Mouse (Mus musculus): ENCODE results near the gene Tkt. TPM values are rescaled to one million over a fixed set of nuclear protein-coding genes. Genes with fewer than 3 reads are reported as not detected.

The Tkt gene
- polyA plus RNA-seq, 1 experiment: 53.0 TPM

DNA sequence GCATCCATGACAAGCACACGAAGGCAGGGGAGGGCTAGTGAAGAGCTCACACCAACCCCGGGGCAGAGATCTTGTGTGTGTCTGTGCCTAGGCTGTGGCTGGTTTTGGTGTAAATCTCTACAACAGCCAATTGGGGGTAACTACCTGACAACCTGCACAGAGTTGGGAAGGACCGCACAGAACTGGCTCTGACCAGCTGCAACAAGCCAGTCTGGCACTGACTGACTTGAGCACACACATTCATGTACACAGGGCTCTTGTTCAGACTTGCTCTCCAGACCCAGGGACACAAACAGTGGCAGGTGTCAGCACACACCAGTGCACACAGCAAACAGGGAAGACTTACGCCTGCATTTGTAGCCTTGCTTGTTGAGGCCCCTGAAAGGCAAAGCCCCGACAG, 58.7 kb downstream of the Tkt start:
- Histone ChIP-seq H3K4me2 (ENCODE audit: low read depth) (no peak overlapping the region), H3K4me3 (no peak overlapping the region), H3K36me3 (ENCODE audit: control insufficient read depth, insufficient read depth) (peaks cover 11% of the 10 kb centered on the region), H3ac (ENCODE audit: control insufficient read depth, insufficient read length) (no peak overlapping the region), H3K79me2 (ENCODE audit: control insufficient read depth, insufficient read depth) (no peaks in the 10 kb centered on the region), H3K27me3 (ENCODE audit: control insufficient read depth, insufficient read depth, insufficient read length) (no peaks in the 10 kb centered on the region)
- no peak for TF ChIP-seq MAX (IDR thresholded peaks at IDR 0.05; ENCODE audit: low read depth)
- no peak for TF ChIP-seq SRF (IDR thresholded peaks at IDR 0.05; ENCODE audit: control insufficient read depth, insufficient read length, low read depth)
- TF ChIP-seq REST (IDR thresholded peaks at IDR 0.05; ENCODE audit: insufficient read depth, insufficient read length): no peak
- no peak for TF ChIP-seq MYOG (IDR thresholded peaks at IDR 0.05; ENCODE audit: control insufficient read depth in 1 of 3, insufficient read depth in 1 of 3, insufficient read length in 2 of 3, low read depth in 2 of 3)
- no peak for TF ChIP-seq TCF12 (IDR thresholded peaks at IDR 0.05; ENCODE audit: insufficient read depth, poor library complexity, severe bottlenecking)
- no peak for TF ChIP-seq MYOD1 (IDR thresholded peaks at IDR 0.05; ENCODE audit: control insufficient read depth in 1 of 3, insufficient read length in 2 of 3, low read depth in 2 of 3)
- no peak for TF ChIP-seq TCF3 (IDR thresholded peaks at IDR 0.05; ENCODE audit: insufficient read length, low read depth)
- no peak for TF ChIP-seq POLR2A (IDR thresholded peaks at IDR 0.05; ENCODE audit: insufficient read length, low read depth)
- no peak for TF ChIP-seq E2F4 (IDR thresholded peaks at IDR 0.05; ENCODE audit: insufficient read depth)
- no peak for TF ChIP-seq CEBPB (IDR thresholded peaks at IDR 0.05; ENCODE audit: insufficient read depth, poor library complexity, severe bottlenecking)
- TF ChIP-seq POLR2AphosphoS2 (IDR thresholded peaks at IDR 0.05; ENCODE audit: insufficient read length, low read depth): no peak
- TF ChIP-seq USF1 (IDR thresholded peaks at IDR 0.05; ENCODE audit: low read depth): no peak

DNA sequence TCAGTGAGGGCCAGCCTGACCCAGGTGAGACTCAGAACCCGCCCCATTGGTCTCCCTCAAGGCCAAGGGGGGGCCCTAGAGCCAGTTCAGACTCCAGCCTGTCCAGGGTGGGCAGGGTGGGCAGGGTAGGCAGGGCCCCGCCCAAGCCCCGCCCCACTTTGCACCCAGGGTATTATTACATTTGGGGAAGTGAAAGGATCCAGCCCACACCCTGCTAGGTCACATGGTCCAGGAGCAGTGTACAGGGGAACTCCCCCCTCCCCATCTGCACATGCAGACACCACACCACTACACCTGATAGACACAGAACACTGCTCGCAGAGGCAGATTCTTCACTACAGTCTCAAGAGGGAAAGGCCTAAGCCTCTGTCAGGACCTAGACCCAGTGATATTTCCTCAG, 59.5 kb downstream of the Tkt start:
- Histone ChIP-seq H3ac (ENCODE audit: control insufficient read depth, insufficient read length) (no peak overlapping the region), H3K36me3 (ENCODE audit: control insufficient read depth, insufficient read depth) (peaks cover 7% of the 10 kb centered on the region), H3K27me3 (ENCODE audit: control insufficient read depth, insufficient read depth, insufficient read length) (no peaks in the 10 kb centered on the region), H3K4me3 (no peak overlapping the region), H3K4me2 (ENCODE audit: low read depth) (no peak overlapping the region), H3K79me2 (ENCODE audit: control insufficient read depth, insufficient read depth) (no peaks in the 10 kb centered on the region)
- TF ChIP-seq POLR2AphosphoS2 (IDR thresholded peaks at IDR 0.05; ENCODE audit: insufficient read length, low read depth): no peak
- no peak for TF ChIP-seq REST (IDR thresholded peaks at IDR 0.05; ENCODE audit: insufficient read depth, insufficient read length)
- no peak for TF ChIP-seq SRF (IDR thresholded peaks at IDR 0.05; ENCODE audit: control insufficient read depth, insufficient read length, low read depth)
- TF ChIP-seq TCF12 (IDR thresholded peaks at IDR 0.05; ENCODE audit: insufficient read depth, poor library complexity, severe bottlenecking): no peak
- no peak for TF ChIP-seq MYOD1 (IDR thresholded peaks at IDR 0.05; ENCODE audit: control insufficient read depth in 1 of 3, insufficient read length in 2 of 3, low read depth in 2 of 3)
- no peak for TF ChIP-seq MAX (IDR thresholded peaks at IDR 0.05; ENCODE audit: low read depth)
- TF ChIP-seq USF1 (IDR thresholded peaks at IDR 0.05; ENCODE audit: low read depth): no peak
- TF ChIP-seq E2F4 (IDR thresholded peaks at IDR 0.05; ENCODE audit: insufficient read depth): no peak
- TF ChIP-seq CEBPB (IDR thresholded peaks at IDR 0.05; ENCODE audit: insufficient read depth, poor library complexity, severe bottlenecking): no peak
- no peak for TF ChIP-seq TCF3 (IDR thresholded peaks at IDR 0.05; ENCODE audit: insufficient read length, low read depth)
- no peak for TF ChIP-seq MYOG (IDR thresholded peaks at IDR 0.05; ENCODE audit: control insufficient read depth in 1 of 3, insufficient read depth in 1 of 3, insufficient read length in 2 of 3, low read depth in 2 of 3)
- no peak for TF ChIP-seq POLR2A (IDR thresholded peaks at IDR 0.05; ENCODE audit: insufficient read length, low read depth)

DNA sequence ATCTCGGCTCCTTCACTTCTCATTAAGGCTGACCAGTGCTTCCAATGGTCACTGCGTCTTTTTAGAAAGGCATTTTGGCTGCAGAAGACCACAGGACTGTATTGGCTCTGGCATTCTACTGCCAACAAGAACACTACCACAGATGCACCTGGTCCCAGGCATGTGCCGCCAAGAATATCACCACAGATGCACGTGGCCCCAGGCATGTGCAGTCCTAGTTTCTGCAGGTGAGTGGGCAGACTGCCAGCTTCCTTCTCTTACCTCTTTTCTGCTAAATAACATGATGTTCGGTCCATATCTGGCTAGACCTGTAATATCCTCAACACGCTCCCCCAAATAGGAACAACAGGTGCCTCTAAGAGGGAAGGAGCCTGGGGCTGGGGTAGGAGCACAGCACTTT, 60.0 kb downstream of the Tkt start:
- TF ChIP-seq REST (IDR thresholded peaks at IDR 0.05; ENCODE audit: insufficient read depth, insufficient read length) (no peak), TCF3 (IDR thresholded peaks at IDR 0.05; ENCODE audit: insufficient read length, low read depth) (no peak), POLR2AphosphoS2 (IDR thresholded peaks at IDR 0.05; ENCODE audit: insufficient read length, low read depth) (no peak), CEBPB (IDR thresholded peaks at IDR 0.05; ENCODE audit: insufficient read depth, poor library complexity, severe bottlenecking) (no peak), MAX (IDR thresholded peaks at IDR 0.05; ENCODE audit: low read depth) (no peak), TCF12 (IDR thresholded peaks at IDR 0.05; ENCODE audit: insufficient read depth, poor library complexity, severe bottlenecking) (no peak), E2F4 (IDR thresholded peaks at IDR 0.05; ENCODE audit: insufficient read depth) (no peak), MYOD1 (IDR thresholded peaks at IDR 0.05; ENCODE audit: control insufficient read depth in 1 of 3, insufficient read length in 2 of 3, low read depth in 2 of 3) (no peak), MYOG (IDR thresholded peaks at IDR 0.05; ENCODE audit: control insufficient read depth in 1 of 3, insufficient read depth in 1 of 3, insufficient read length in 2 of 3, low read depth in 2 of 3) (no peak), SRF (IDR thresholded peaks at IDR 0.05; ENCODE audit: control insufficient read depth, insufficient read length, low read depth) (no peak), USF1 (IDR thresholded peaks at IDR 0.05; ENCODE audit: low read depth) (no peak), POLR2A (IDR thresholded peaks at IDR 0.05; ENCODE audit: insufficient read length, low read depth) (no peak)
- Histone ChIP-seq H3ac (ENCODE audit: control insufficient read depth, insufficient read length) (no peak overlapping the region), H3K27me3 (ENCODE audit: control insufficient read depth, insufficient read depth, insufficient read length) (no peaks in the 10 kb centered on the region), H3K4me2 (ENCODE audit: low read depth) (no peak overlapping the region), H3K36me3 (ENCODE audit: control insufficient read depth, insufficient read depth) (peaks cover 6% of the 10 kb centered on the region), H3K4me3 (no peak overlapping the region), H3K79me2 (ENCODE audit: control insufficient read depth, insufficient read depth) (no peaks in the 10 kb centered on the region)

DNA sequence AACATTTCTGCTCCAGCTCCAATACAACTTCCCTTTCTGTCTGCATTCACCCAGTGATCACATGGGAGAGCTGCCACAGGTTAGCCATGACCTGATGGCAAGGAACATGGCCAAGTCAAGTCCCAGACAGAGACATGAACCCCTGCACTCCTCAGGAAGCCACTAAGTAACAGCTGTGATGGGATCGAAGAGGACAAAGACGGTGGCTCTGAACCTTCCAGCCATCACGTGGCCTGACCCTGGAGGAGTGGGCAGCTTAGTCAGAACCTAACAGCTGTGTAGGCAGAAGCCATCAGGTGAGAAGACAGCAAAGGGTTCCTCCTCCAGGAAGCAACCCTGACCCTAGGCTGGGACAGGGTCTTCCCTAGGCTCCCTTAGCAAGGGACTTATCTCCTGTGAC, 61.3 kb downstream of the Tkt start:
- no peak overlapping the region for H3ac ChIP-seq (ENCODE audit: control insufficient read depth, insufficient read length)
- no peak overlapping the region for H3K4me3 ChIP-seq
- peaks cover 5% of the 10 kb centered on the region for H3K79me2 ChIP-seq (ENCODE audit: control insufficient read depth, insufficient read depth)
- H3K36me3 ChIP-seq (ENCODE audit: control insufficient read depth, insufficient read depth): no peaks in the 10 kb centered on the region
- no peaks in the 10 kb centered on the region for H3K27me3 ChIP-seq (ENCODE audit: control insufficient read depth, insufficient read depth, insufficient read length)
- TF ChIP-seq TCF3 (IDR thresholded peaks at IDR 0.05; ENCODE audit: insufficient read length, low read depth): no peak
- peak in 1 of 3 experiments; percentile 59 for TF ChIP-seq MYOG (IDR thresholded peaks at IDR 0.05; ENCODE audit: control insufficient read depth in 1 of 3, insufficient read depth in 1 of 3, insufficient read length in 2 of 3, low read depth in 2 of 3)
- no peak for TF ChIP-seq MAX (IDR thresholded peaks at IDR 0.05; ENCODE audit: low read depth)
- no peak for TF ChIP-seq SRF (IDR thresholded peaks at IDR 0.05; ENCODE audit: control insufficient read depth, insufficient read length, low read depth)
- TF ChIP-seq MYOD1 (IDR thresholded peaks at IDR 0.05; ENCODE audit: control insufficient read depth in 1 of 3, insufficient read length in 2 of 3, low read depth in 2 of 3): peak in 1 of 3 experiments; percentile 54
- TF ChIP-seq USF1 (IDR thresholded peaks at IDR 0.05; ENCODE audit: low read depth): no peak
- no peak for TF ChIP-seq CEBPB (IDR thresholded peaks at IDR 0.05; ENCODE audit: insufficient read depth, poor library complexity, severe bottlenecking)
- no peak overlapping the region for H3K4me2 ChIP-seq (ENCODE audit: low read depth)
